Mouse (Mus musculus) frontal cortex, postnatal 14 days (tissue): ENCODE data around the gene Olfr1061.
"Not testable (repeated sequence)": the region's sequence is repeated elsewhere in the genome, so short reads cannot be mapped to it uniquely, and the experiment has no call there.

Experiments
- DNase-seq, 2 experiments: peaks; one replicate each; pipeline ENCODE4 v3.0.0; 2022; ENCODE audit warnings: low spot score in 2 of 2

Gene Olfr1061

GRCm38 (mm10) chr2:86413950-86414349 lies at the start of gene Olfr1061:
Olfr1061 (minus strand) TSS chr2:86414050.
- no peak for DNase-seq

- no peak for DNase-seq
Measured at GRCm38 (mm10) chr2:86460434-86460833, 46.6 kb upstream of the Olfr1061 start.

- no peak for DNase-seq
Measured at GRCm38 (mm10) chr2:86456169-86456568, 42.3 kb upstream of the Olfr1061 start, which contains the start of gene Olfr1066. Olfr1066 (minus strand) TSS chr2:86456269.

- not testable (repeated sequence) for DNase-seq
Measured at GRCm38 (mm10) chr2:86450491-86450890, 36.6 kb upstream of the Olfr1061 start, which contains the start of gene Olfr1065. Olfr1065 (minus strand) TSS chr2:86450591.

- DNase-seq = not testable (repeated sequence)
Measured at GRCm38 (mm10) chr2:86442101-86442500, 28.3 kb upstream of the Olfr1061 start.

- not testable (repeated sequence) for DNase-seq
Measured at GRCm38 (mm10) chr2:86428511-86428910, 14.7 kb upstream of the Olfr1061 start.

- not testable (repeated sequence) for DNase-seq
Measured at GRCm38 (mm10) chr2:86426649-86427048, 12.8 kb upstream of the Olfr1061 start, which contains the start of gene Olfr1062. Olfr1062 (minus strand) TSS chr2:86426749.

- DNase-seq = no peak
Measured at GRCm38 (mm10) chr2:86395114-86395513, 18.7 kb downstream of the Olfr1061 start.

GRCm38 (mm10) chr2:86388461-86388860 lies 25.4 kb downstream of the Olfr1061 start, which contains the start of gene Olfr1058:
Olfr1058 (minus strand) TSS chr2:86388561.
- DNase-seq = not testable (repeated sequence)

- DNase-seq = no peak
Measured at GRCm38 (mm10) chr2:86378293-86378692, 35.6 kb downstream of the Olfr1061 start, which contains the start of gene Olfr1057. Olfr1057 (minus strand) TSS chr2:86378393.

GRCm38 (mm10) chr2:86366342-86366741 lies 47.5 kb downstream of the Olfr1061 start:
- not testable (repeated sequence) for DNase-seq
